Mouse (Mus musculus) ES-E14 (cell line): Measurements from ENCODE around the gene Slc12a1.

ENCODE experiments used
- CHD2 ChIP-seq: IDR thresholded peaks from 2 replicates; pipeline ENCODE4 v1.6.1; 2014; ENCODE audit warnings: mild to moderate bottlenecking, low read depth, low read length, inconsistent platforms
- HCFC1 ChIP-seq: IDR thresholded peaks from 2 replicates; pipeline ENCODE4 v1.6.1; 2012; ENCODE audit warnings: low read length, inconsistent platforms, borderline replicate concordance; ENCODE audit not compliant: insufficient read depth
- MAFK ChIP-seq: IDR thresholded peaks from 2 replicates; pipeline ENCODE4 v1.6.1; 2014; ENCODE audit warnings: mild to moderate bottlenecking, low read depth, low read length, inconsistent platforms; ENCODE audit not compliant: insufficient read depth
- ZC3H11A ChIP-seq: IDR thresholded peaks from 2 replicates; pipeline ENCODE4 v1.6.1; 2012; ENCODE audit warnings: low read depth, mild to moderate bottlenecking, inconsistent platforms, low read length, borderline replicate concordance

DNA sequence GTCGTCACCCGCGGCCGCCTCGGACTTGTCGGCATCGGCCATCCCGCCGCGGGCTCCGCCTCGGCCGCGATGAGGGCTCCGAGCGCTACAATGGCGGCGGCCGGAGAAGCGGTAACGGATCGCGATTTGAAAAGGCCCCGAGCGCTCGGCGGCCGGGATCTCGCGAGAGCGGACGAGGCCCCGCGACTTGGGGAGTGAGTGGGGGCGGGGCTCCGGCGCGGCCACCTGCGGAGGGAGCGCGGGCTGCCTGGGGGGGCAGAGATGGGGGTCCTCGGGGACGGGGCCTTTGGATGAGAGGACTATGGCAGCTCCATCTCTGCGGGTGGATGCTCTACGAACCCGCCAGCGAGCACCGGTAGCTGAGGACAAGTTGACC, 28.8 kb upstream of the Slc12a1 start, which contains the start of gene Myef2:
- TF ChIP-seq HCFC1 (no peak), MAFK (no peak), ZC3H11A (no peak), CHD2 (peak; percentile 96)
